Mouse (Mus musculus) lung, embryonic 15.5 days (tissue): ENCODE measurements at regions not wholly inside any gene's neighbourhood (a gene's known extent, or its start where the extent isn't known, plus 50 kb on each side); places are given as distances from the start of the nearest gene placed in this dataset.
A peak's percentile ranks its signal among the peaks of the same experiment; 100 is the strongest.

Source experiments
- ATAC-seq: fragments of 200-750 bp; cut with Nextera tagmentation; 2 replicates; pipeline ENCODE4 v1.8.0; 2017; ENCODE audit warnings: moderate number of reproducible peaks, borderline replicate concordance; ENCODE audit not compliant: low FRiP score, low TSS enrichment; ENCODE audit errors: extremely low read depth
- H3K27ac ChIP-seq: fragments of 300-500 bp; sonication (generic); 2 replicates; pipeline ENCODE4 v1.5.1; 2015; ENCODE audit warnings: moderate library complexity, mild to moderate bottlenecking, inconsistent platforms
- H3K27me3 ChIP-seq: fragments of 300-500 bp; sonication (generic); 2 replicates; pipeline ENCODE4 v1.6.1; 2015; ENCODE audit warnings: inconsistent platforms
- H3K36me3 ChIP-seq: fragments of 300-500 bp; sonication (generic); 2 replicates; pipeline ENCODE4 v1.6.1; 2015; ENCODE audit warnings: inconsistent platforms
- H3K4me1 ChIP-seq: fragments of 300-500 bp; sonication (generic); 2 replicates; pipeline ENCODE4 v1.6.1; 2015; ENCODE audit warnings: inconsistent platforms
- H3K4me2 ChIP-seq: fragments of 300-500 bp; sonication (generic); 2 replicates; pipeline ENCODE4 v1.6.1; 2015; ENCODE audit warnings: inconsistent platforms, mild to moderate bottlenecking, moderate library complexity
- H3K4me3 ChIP-seq: fragments of 300-500 bp; sonication (generic); 2 replicates; pipeline ENCODE4 v1.5.1; 2015; ENCODE audit warnings: mild to moderate bottlenecking, inconsistent platforms
- H3K9ac ChIP-seq: fragments of 300-500 bp; sonication (generic); 2 replicates; pipeline ENCODE4 v1.6.1; 2015; ENCODE audit warnings: inconsistent platforms
- H3K9me3 ChIP-seq: fragments of 300-500 bp; sonication (generic); 2 replicates; pipeline ENCODE4 v1.6.1; 2016; ENCODE audit warnings: inconsistent platforms
- WGBS: fragments of 180-500 bp; shearing (Covaris S2); methylation state at CpG from one replicate; pipeline ENCODE4 v1.1.7; 2015; 5-methylcytosine and 5-hydroxymethylcytosine counted together

DNA sequence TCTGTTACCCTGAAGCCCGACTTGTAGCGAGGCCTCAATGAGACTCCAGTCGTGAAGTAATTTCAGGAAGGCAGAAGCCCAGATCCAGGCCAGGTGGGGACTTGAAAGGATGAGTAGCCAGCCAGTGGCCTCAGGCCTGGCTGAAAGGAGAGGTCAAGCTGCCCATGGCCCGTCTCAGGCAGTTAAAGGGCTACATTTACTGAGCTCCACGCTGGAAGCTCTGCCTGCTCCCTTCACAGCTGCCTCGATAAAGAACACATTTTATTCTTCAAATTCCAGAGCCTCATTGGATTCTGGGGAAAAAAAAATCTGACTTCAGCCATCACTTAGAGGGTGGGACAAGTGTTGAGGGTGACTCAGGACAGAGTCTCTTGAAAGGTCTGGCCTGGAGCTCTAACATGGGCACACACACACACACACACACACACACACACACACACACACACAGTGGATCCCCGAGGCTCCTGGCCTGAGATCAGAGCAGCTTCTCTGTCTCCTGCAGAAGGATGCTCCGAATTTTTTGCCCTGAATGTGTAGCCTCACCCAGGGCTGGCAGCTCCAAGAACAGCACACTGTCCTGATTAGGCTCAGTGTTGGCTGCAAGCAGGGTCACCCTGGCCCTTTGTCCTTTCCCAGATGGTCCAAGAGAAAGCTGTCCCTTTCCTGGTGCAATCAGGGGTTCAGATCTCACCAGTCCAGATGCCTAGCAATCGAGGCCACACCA lies 53.0 kb downstream of the Gadd45g start:
- H3K4me2 ChIP-seq, result no peak overlapping the region
- no peak overlapping the region for H3K9ac ChIP-seq
- H3K27ac ChIP-seq, result no peak overlapping the region

DNA sequence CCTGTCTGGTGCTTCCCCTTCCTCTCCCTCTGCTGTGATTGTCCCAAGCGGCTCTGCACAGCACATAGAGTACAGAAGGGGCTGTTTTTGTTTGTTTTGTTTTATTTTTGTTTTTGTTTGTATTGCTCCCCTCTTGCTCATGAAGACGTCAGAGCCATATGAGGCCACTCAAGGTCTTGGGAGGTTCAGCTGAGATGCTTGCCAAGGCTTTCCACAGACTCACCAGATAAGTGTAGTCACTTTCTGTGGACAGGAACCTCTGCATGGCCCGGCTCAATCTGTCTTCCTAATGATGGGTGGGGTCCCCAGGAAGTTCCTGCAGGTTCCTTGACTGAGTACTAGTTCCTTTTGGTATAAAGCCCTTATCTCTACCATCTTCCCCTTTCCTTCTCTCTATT lies 53.6 kb downstream of the Gadd45g start:
- Histone ChIP-seq H3K36me3 (no peaks in the 10 kb centered on the region), H3K9ac (no peak overlapping the region), H3K9me3 (no peaks in the 10 kb centered on the region), H3K4me3 (no peak overlapping the region), H3K4me2 (no peak overlapping the region), H3K27ac (no peak overlapping the region), H3K4me1 (peaks cover 45% of the 10 kb centered on the region), H3K27me3 (no peaks in the 10 kb centered on the region)
- WGBS, result 54% methylated on average over 3 of the region's 3 CpGs
- ATAC-seq, result no peak

More for the DNA sequence above, 53.0 kb downstream of the Gadd45g start:
- H3K4me1 ChIP-seq, result peaks cover 45% of the 10 kb centered on the region
- no peak for ATAC-seq
- no peaks in the 10 kb centered on the region for H3K27me3 ChIP-seq
- WGBS, result 51% methylated on average over 9 of the region's 9 CpGs
- H3K4me3 ChIP-seq, result no peak overlapping the region
- H3K9me3 ChIP-seq, result no peaks in the 10 kb centered on the region
- no peaks in the 10 kb centered on the region for H3K36me3 ChIP-seq

DNA sequence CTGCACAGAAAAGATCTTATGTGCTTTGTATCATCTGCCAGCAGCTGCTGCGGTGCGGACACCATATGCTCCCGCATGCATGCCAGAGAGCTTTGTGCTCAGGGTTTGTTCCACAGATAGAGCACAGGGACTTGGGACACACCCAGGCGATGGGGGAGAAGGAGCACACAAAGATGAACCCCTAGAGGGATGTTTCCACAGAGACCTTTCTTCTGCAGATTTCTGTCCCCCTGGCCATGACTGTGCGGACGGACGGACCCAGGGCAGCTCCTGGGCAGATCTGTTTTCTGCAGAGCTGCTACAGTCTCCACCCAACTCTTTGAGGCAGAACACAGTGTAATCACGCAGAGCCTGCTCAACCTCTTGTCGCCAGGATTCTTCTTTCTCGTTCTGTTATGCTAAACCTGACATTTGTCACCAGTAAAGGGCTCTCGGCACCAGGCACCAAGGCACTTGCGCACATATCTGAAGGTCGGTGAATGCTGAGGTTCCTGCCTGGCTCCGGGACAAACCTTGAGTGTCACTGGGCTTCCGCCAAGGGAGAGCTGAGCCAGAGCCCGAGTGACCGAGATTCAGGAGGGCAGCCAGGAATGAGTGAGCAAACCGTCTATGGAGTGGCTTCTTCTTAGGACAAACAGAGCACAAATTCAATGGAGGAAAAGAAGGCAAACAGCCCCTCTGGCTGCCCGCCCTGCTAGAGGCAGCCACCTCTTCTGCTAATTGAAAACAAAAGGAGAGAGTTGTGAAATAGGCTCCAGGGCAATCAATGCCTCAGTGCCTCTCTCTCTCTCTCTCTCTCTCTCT lies 56.2 kb downstream of the Gadd45g start:
- Histone ChIP-seq H3K27me3 (no peaks in the 10 kb centered on the region), H3K27ac (peak overlapping the region; percentile 94), H3K4me2 (peak overlapping the region; percentile 49), H3K9me3 (no peaks in the 10 kb centered on the region), H3K4me3 (peak overlapping the region; percentile 4), H3K36me3 (no peaks in the 10 kb centered on the region), H3K9ac (0 out of 2 replicates have a peak overlapping the region, but pooled peaks have one; percentile 6), H3K4me1 (peaks cover 42% of the 10 kb centered on the region)
- ATAC-seq, result peak; percentile 76
- WGBS, result 15% methylated on average over 19 of the region's 19 CpGs

DNA sequence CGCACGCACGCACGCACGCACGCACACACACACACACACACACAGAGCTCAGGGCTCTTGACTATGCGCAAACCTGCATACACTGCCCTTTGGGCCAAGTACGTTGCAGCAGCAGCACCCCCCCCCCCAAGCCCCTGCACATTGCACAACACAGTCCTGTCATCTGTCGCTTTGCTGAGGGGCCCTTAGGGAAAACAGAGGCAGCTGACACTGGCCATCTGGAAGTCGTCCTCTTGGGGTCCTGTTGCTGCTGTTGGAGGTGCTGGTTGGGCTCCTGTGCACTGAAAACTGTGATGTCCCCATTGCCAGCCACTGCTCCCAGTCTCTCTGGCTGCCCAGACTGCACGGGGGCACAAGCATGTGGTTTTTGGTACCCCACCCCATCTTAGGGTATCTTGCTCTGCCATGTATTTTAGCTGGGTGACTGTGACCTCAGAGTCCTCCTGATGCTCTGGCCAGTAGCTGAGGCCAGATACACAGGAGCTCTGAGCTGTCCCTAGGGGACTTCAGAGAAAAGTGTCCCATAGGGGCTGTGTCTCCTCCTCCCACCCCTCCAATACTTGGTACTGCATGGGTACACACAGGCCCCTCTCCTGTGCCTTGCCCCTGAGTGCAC lies 57.0 kb downstream of the Gadd45g start:
- 19% methylated on average over 5 of the region's 11 CpGs for WGBS
- no peak overlapping the region for H3K4me3 ChIP-seq
- peak; percentile 87 for ATAC-seq
- H3K4me2 ChIP-seq, result peak overlapping the region; percentile 49
- H3K9ac ChIP-seq, result no peak overlapping the region
- no peaks in the 10 kb centered on the region for H3K27me3 ChIP-seq
- peaks cover 42% of the 10 kb centered on the region for H3K4me1 ChIP-seq
- no peaks in the 10 kb centered on the region for H3K9me3 ChIP-seq
- H3K27ac ChIP-seq, result peak overlapping the region; percentile 94
- H3K36me3 ChIP-seq, result no peaks in the 10 kb centered on the region

DNA sequence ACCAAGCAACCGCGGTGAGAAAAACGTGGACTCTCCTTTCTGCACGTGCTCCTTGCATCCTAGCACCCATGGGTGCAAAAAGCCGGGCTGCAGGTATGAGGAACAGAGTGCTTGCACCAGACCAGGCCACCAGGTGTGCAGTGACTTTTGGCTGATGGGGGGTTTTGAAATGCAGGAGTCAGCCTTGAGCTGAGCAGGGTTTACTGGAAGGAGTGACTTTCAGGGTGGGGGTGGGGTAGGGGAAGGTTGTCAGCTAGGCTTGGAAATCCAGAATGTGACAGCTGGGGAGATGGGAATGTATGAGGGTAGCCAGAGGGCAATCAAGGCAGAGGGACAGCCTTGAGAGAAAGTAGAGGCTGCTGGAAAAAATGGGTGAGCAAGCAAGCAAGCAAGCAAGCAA lies 58.8 kb downstream of the Gadd45g start:
- H3K4me1 ChIP-seq, result peaks cover 31% of the 10 kb centered on the region
- no peaks in the 10 kb centered on the region for H3K36me3 ChIP-seq
- no peak overlapping the region for H3K4me2 ChIP-seq
- no peak overlapping the region for H3K9ac ChIP-seq
- no peak for ATAC-seq
- H3K4me3 ChIP-seq, result no peak overlapping the region
- no peak overlapping the region for H3K27ac ChIP-seq
- H3K9me3 ChIP-seq, result no peaks in the 10 kb centered on the region
- 82% methylated on average over 5 of the region's 5 CpGs for WGBS
- no peaks in the 10 kb centered on the region for H3K27me3 ChIP-seq

DNA sequence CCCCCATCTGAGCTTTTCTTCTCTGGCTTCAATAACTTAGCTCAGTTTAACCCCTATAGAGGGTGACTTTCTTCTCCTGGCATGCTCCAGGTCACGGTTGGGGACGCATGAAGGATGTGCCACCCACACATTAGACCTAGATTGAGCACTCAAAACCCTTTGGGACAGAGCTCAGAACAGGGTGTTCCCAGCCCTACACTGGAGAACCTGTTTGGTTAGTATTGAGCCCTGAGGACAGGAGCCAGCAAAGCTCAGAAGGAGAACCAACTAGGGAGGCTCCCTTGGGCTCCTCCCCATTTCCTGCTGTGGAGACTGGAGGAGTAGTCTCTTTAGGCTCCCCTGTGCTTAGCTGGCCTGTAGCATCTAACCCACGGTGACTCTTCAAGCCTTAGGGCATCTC lies 59.6 kb downstream of the Gadd45g start:
- Histone ChIP-seq H3K4me1 (peaks cover 30% of the 10 kb centered on the region), H3K4me2 (no peak overlapping the region), H3K9me3 (no peaks in the 10 kb centered on the region), H3K9ac (no peak overlapping the region), H3K36me3 (no peaks in the 10 kb centered on the region), H3K27me3 (no peaks in the 10 kb centered on the region), H3K4me3 (no peak overlapping the region), H3K27ac (no peak overlapping the region)
- no peak for ATAC-seq
- 70% methylated on average over 3 of the region's 3 CpGs for WGBS

DNA sequence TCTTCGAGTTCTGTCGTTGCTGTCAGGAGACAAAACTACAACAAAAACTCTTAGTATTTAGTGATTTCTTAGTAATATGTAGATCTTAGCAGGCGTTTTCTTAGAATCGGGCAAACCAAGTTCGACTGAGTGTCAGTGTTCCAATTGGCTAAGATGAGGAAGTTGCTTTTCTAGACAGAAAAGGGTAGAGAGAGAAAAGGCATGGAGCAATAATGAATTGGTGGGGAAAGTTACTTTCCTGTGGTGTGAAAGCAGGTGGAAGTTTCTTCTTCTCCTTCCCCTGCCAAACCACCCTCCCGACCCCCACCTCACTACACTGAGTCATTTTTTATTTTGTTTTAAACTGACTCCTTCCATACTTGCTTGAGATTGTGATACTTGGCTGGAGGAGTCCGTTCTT lies 62.0 kb downstream of the Gadd45g start:
- no peaks in the 10 kb centered on the region for H3K9me3 ChIP-seq
- H3K4me2 ChIP-seq, result no peak overlapping the region
- no peak for ATAC-seq
- no peak overlapping the region for H3K9ac ChIP-seq
- peaks cover 17% of the 10 kb centered on the region for H3K4me1 ChIP-seq
- no peak overlapping the region for H3K27ac ChIP-seq
- WGBS, result 66% methylated on average over 7 of the region's 7 CpGs
- H3K27me3 ChIP-seq, result no peaks in the 10 kb centered on the region
- no peak overlapping the region for H3K4me3 ChIP-seq
- H3K36me3 ChIP-seq, result no peaks in the 10 kb centered on the region

DNA sequence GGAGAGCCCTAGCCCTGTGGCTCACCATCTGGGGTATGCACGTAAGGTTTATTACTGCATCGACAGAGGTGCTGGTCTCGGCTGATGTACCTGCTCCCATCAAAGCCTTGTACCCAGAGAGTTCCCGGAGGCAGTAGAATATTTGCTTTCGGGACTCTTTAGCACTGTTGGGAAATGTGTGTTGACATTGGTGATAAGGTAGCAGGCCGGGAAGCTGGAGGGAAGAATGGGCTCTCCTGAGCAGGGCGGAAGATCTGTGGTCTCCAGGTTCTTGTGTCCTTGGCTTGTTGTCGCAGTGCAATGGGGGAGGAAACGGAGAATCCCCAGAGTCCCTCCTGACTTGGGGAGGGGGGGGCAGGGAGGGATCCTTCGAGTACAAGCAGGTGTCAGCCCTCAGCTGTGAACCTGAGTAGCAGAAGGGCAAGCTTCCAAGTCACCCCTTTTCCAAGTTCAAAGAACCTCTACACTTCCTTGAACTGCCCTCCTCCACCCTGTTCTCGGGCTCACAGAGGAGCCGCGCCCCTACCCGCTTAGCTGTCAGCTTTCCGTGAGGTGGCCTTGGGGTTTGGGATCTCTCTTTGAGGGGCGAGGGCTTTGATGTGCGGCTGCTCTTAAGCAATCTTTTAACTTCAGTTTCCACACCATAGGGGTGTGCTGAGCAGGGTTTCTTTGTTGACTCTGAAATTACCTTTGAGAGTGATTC lies 65.0 kb downstream of the Gadd45g start:
- Histone ChIP-seq H3K4me2 (no peak overlapping the region; the same call in 1 of the 2 replicates), H3K9ac (no peak overlapping the region), H3K27me3 (no peaks in the 10 kb centered on the region), H3K27ac (peak overlapping the region; percentile 80), H3K4me3 (no peak overlapping the region), H3K4me1 (peaks cover 8% of the 10 kb centered on the region; the same call in 1 of the 2 replicates), H3K36me3 (no peaks in the 10 kb centered on the region), H3K9me3 (no peaks in the 10 kb centered on the region)
- peak; percentile 78 for ATAC-seq
- 33% methylated on average over 17 of the region's 17 CpGs for WGBS

DNA sequence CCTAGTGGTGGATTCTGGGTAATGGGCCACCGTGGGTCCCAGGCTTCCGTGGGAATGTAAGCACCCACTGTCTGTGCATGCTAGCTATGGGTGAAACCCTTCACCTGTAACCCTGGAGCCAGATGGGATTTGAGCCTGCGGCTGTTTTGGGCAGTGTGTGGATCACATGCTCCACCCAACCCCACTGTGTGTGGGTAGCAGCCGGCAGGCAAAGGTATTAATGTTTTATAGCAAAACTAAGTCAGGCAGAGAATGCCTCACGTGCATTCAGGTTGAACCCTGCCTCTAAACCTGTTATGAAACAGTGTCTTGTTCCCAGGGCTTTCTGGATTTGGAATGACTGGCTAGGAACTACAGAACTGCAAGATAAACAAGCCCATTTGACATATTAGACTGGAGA lies 66.0 kb downstream of the Gadd45g start:
- H3K27ac ChIP-seq, result peak overlapping the region; percentile 80
- H3K36me3 ChIP-seq, result no peaks in the 10 kb centered on the region
- 76% methylated on average over 5 of the region's 5 CpGs for WGBS
- no peaks in the 10 kb centered on the region for H3K27me3 ChIP-seq
- H3K4me1 ChIP-seq, result peaks cover 8% of the 10 kb centered on the region; the same call in 1 of the 2 replicates
- H3K9me3 ChIP-seq, result no peaks in the 10 kb centered on the region
- no peak overlapping the region for H3K9ac ChIP-seq
- H3K4me2 ChIP-seq, result no peak overlapping the region
- no peak for ATAC-seq
- H3K4me3 ChIP-seq, result no peak overlapping the region

DNA sequence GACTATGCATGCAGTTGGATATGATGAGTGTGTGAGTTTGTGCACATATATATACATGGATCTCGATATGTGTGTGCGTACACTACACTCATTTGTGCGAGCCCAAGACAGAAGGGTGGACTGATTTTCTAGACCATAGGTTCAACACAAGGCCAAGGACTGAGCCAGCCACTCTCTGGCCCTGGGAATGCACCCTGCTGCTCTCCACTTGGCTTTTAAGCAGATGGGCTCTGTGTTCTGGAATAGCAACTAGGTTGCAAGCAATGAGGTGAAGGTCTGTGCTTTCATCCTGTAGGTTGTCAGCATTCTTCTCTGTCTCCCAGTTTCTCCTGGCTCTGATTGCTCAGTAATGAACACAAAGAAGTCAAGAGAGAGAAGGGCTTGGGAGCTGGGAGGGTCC lies 66.5 kb downstream of the Gadd45g start:
- Histone ChIP-seq H3K9me3 (no peaks in the 10 kb centered on the region), H3K9ac (no peak overlapping the region), H3K27me3 (no peaks in the 10 kb centered on the region), H3K4me2 (no peak overlapping the region), H3K4me3 (no peak overlapping the region), H3K36me3 (no peaks in the 10 kb centered on the region), H3K4me1 (peaks cover 8% of the 10 kb centered on the region; the same call in 1 of the 2 replicates), H3K27ac (no peak overlapping the region)
- 95% methylated on average over 3 of the region's 3 CpGs for WGBS
- no peak for ATAC-seq

DNA sequence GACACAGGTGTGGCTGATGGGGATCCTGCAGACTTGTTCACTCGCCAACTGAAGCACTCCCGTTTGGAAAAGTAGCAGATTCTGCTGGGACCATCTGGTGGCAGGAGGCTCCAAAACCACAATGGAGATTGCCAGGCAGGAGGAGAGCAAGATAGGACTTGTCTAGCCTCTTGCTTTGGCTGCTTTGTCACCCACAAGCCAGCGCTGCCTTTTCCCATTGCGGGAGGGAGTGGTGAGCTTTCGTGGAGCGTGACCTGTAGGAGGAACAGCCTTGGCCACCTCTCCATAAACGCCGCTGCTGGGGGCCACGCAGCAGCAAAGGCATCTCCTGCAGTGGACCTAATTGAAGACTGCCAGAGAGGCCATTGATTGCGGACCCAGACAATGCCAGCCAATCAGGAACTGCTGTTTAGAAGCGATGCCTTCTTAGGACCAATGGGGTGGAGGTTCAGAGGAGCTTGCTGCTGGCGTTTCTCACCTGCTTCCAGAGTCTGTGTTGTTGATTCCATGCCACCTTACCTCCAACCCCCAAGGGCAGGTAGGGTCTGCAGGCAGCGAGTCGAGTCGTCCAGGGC lies 70.3 kb downstream of the Gadd45g start:
- H3K4me3 ChIP-seq, result no peak overlapping the region
- H3K27ac ChIP-seq, result no peak overlapping the region
- H3K9me3 ChIP-seq, result no peaks in the 10 kb centered on the region
- no peak for ATAC-seq
- no peak overlapping the region for H3K4me2 ChIP-seq
- 59% methylated on average over 15 of the region's 15 CpGs for WGBS
- H3K27me3 ChIP-seq, result no peaks in the 10 kb centered on the region
- peaks cover 35% of the 10 kb centered on the region for H3K4me1 ChIP-seq
- no peak overlapping the region for H3K9ac ChIP-seq
- H3K36me3 ChIP-seq, result no peaks in the 10 kb centered on the region
